Mouse (Mus musculus) common myeloid progenitor, adult 5-6 weeks (primary cell): ENCODE measurements around the gene Kcnk13. TPM values are rescaled to one million over a fixed set of nuclear protein-coding genes. Genes with fewer than 3 reads are reported as not detected.
"Not testable (repeated sequence)": the region's sequence is repeated elsewhere in the genome, so short reads cannot be mapped to it uniquely, and the experiment has no call there.

Source experiments
- ATAC-seq: replicated peaks from 2 replicates; pipeline ENCODE4 v1.8.0; 2016; ENCODE audit warnings: low read depth, mild to moderate bottlenecking, moderate TSS enrichment, inconsistent platforms; ENCODE audit not compliant: poor library complexity, severe bottlenecking
- total RNA-seq: library from RNA; stranded (forward); fragments of 200-1000, 187-1606 nt; gene quantifications from 2 replicates; pipeline ENCODE4 v1.2.3, GENCODE M21; 2017

Kcnk13 gene
- total RNA-seq, 1 experiment from 2014 or later = not detected

GRCm38 (mm10) chr12:99960675-99961074 is 3.6 kb upstream of the Kcnk13 start:
- no peak for ATAC-seq

- peak; percentile 45 for ATAC-seq
Measured at GRCm38 (mm10) chr12:99965203-99966115, 1.2 kb downstream of the Kcnk13 start.

- ATAC-seq = no peak
Measured at GRCm38 (mm10) chr12:99966116-99966770, 1.9 kb downstream of the Kcnk13 start.

- peak; percentile 59 for ATAC-seq
Measured at GRCm38 (mm10) chr12:99966881-99967363, 2.6 kb downstream of the Kcnk13 start.

GRCm38 (mm10) chr12:99969906-99970305 is 5.6 kb downstream of the Kcnk13 start:
- no peak for ATAC-seq

GRCm38 (mm10) chr12:99971205-99971894 is 7.1 kb downstream of the Kcnk13 start:
- ATAC-seq = not testable (repeated sequence)

- ATAC-seq = no peak
Measured at GRCm38 (mm10) chr12:99972825-99973224, 8.5 kb downstream of the Kcnk13 start.

GRCm38 (mm10) chr12:99973659-99974058 is 9.4 kb downstream of the Kcnk13 start:
- ATAC-seq = no peak

- ATAC-seq = 0 out of 2 replicates have a peak, but pooled peaks have one; percentile 32
Measured at GRCm38 (mm10) chr12:99979541-99979940, 15.2 kb downstream of the Kcnk13 start.

GRCm38 (mm10) chr12:99986797-99987196 is 22.5 kb downstream of the Kcnk13 start:
- ATAC-seq = peak; percentile 82

- ATAC-seq = no peak
Measured at GRCm38 (mm10) chr12:99988144-99988543, 23.8 kb downstream of the Kcnk13 start.

- no peak for ATAC-seq
Measured at GRCm38 (mm10) chr12:99992362-99992862, 28.1 kb downstream of the Kcnk13 start.

GRCm38 (mm10) chr12:99993146-99993890 is 29.0 kb downstream of the Kcnk13 start:
- no peak for ATAC-seq

GRCm38 (mm10) chr12:99995951-99996350 is 31.7 kb downstream of the Kcnk13 start:
- ATAC-seq = no peak

- ATAC-seq = no peak
Measured at GRCm38 (mm10) chr12:99999726-100000125, 35.4 kb downstream of the Kcnk13 start.

- no peak for ATAC-seq
Measured at GRCm38 (mm10) chr12:100000381-100000780, 36.1 kb downstream of the Kcnk13 start.

- no peak for ATAC-seq
Measured at GRCm38 (mm10) chr12:100001246-100001645, 36.9 kb downstream of the Kcnk13 start.

- no peak for ATAC-seq
Measured at GRCm38 (mm10) chr12:100001910-100002309, 37.6 kb downstream of the Kcnk13 start.

GRCm38 (mm10) chr12:100002914-100003587 is 38.8 kb downstream of the Kcnk13 start:
- no peak for ATAC-seq
